Mouse (Mus musculus) erythroblast, embryonic 14.5 days (primary cell): ENCODE data around the gene Polg. TPM values are rescaled to one million over a fixed set of nuclear protein-coding genes. Genes with fewer than 3 reads are reported as not detected.

Experiments used
- H3K27me3 ChIP-seq: 2 replicates; pipeline ENCODE4 v1.6.1; 2012; ENCODE audit warnings: inconsistent platforms; ENCODE audit not compliant: control insufficient read depth
- H3K36me3 ChIP-seq: 2 replicates; pipeline ENCODE4 v1.6.1; 2012; ENCODE audit warnings: mild to moderate bottlenecking, inconsistent platforms; ENCODE audit not compliant: control insufficient read depth
- H3K4me1 ChIP-seq: 2 replicates; pipeline ENCODE4 v1.6.1; 2012; ENCODE audit warnings: inconsistent platforms; ENCODE audit not compliant: control insufficient read depth
- H3K4me3 ChIP-seq: replicated peaks from 2 replicates; pipeline ENCODE3; 2012; ENCODE audit warnings: moderate library complexity, mild to moderate bottlenecking, inconsistent platforms
- H3K9me3 ChIP-seq: 2 replicates; pipeline ENCODE4 v1.6.1; 2012; ENCODE audit warnings: low read length, inconsistent platforms, mixed read lengths; ENCODE audit not compliant: control insufficient read depth
- GATA1 ChIP-seq: IDR thresholded peaks from 2 replicates; pipeline ENCODE4 v1.6.1; 2012; ENCODE audit warnings: low read length, inconsistent platforms, mixed read lengths
- TAL1 ChIP-seq: IDR thresholded peaks from 3 replicates; pipeline ENCODE4 v1.6.1; 2012; ENCODE audit warnings: low read length, inconsistent platforms, mixed read lengths
- polyA plus RNA-seq: library from polyadenylated mRNA; stranded (reverse); fragments of >175 nt; gene quantifications from 2 replicates; pipeline ENCODE4 v1.2.3, GENCODE M21; 2012

Gene Polg
- polyA plus RNA-seq, 1 experiment = 1.5 TPM

- no peaks in the 10 kb centered on the region for H3K4me1 ChIP-seq
- H3K27me3 ChIP-seq = no peaks in the 10 kb centered on the region
- TF ChIP-seq GATA1 (no peak), TAL1 (no peak)
- H3K9me3 ChIP-seq = no peaks in the 10 kb centered on the region
- H3K4me3 ChIP-seq = no peak overlapping the region
- H3K36me3 ChIP-seq = peaks cover 100% of the 10 kb centered on the region
These were observed 19.1 kb downstream of the Polg start for GRCm38 (mm10) chr7:79447048-79447447.

- Histone ChIP-seq H3K4me1 (no peaks in the 10 kb centered on the region), H3K27me3 (no peaks in the 10 kb centered on the region), H3K4me3 (no peak overlapping the region), H3K9me3 (no peaks in the 10 kb centered on the region; the same call in 1 of the 2 replicates), H3K36me3 (peaks cover 93% of the 10 kb centered on the region)
- TF ChIP-seq GATA1 (no peak), TAL1 (no peak)
These were observed 26.1 kb downstream of the Polg start for GRCm38 (mm10) chr7:79440035-79440434.

GRCm38 (mm10) chr7:79428243-79428642 is 37.9 kb downstream of the Polg start:
- H3K36me3 ChIP-seq = peaks cover 90% of the 10 kb centered on the region

GRCm38 (mm10) chr7:79425804-79426203 is 40.4 kb downstream of the Polg start:
- H3K27me3 ChIP-seq = no peaks in the 10 kb centered on the region
- H3K9me3 ChIP-seq = no peaks in the 10 kb centered on the region
- peaks cover 87% of the 10 kb centered on the region for H3K36me3 ChIP-seq
- no peak overlapping the region for H3K4me3 ChIP-seq
- no peaks in the 10 kb centered on the region for H3K4me1 ChIP-seq
- TF ChIP-seq TAL1 (no peak), GATA1 (no peak)

More at GRCm38 (mm10) chr7:79428243-79428642, 37.9 kb downstream of the Polg start:
- no peaks in the 10 kb centered on the region for H3K27me3 ChIP-seq
- TF ChIP-seq TAL1 (no peak), GATA1 (no peak)
- H3K4me3 ChIP-seq = no peak overlapping the region
- no peaks in the 10 kb centered on the region for H3K4me1 ChIP-seq
- no peaks in the 10 kb centered on the region for H3K9me3 ChIP-seq

GRCm38 (mm10) chr7:79422876-79423275 is 43.3 kb downstream of the Polg start:
- no peaks in the 10 kb centered on the region for H3K27me3 ChIP-seq
- H3K4me1 ChIP-seq = no peaks in the 10 kb centered on the region
- no peaks in the 10 kb centered on the region for H3K9me3 ChIP-seq
- no peak overlapping the region for H3K4me3 ChIP-seq
- peaks cover 91% of the 10 kb centered on the region for H3K36me3 ChIP-seq
- TF ChIP-seq GATA1 (no peak), TAL1 (no peak)

- no peaks in the 10 kb centered on the region for H3K27me3 ChIP-seq
- H3K36me3 ChIP-seq = peaks cover 90% of the 10 kb centered on the region
- H3K9me3 ChIP-seq = no peaks in the 10 kb centered on the region
- TF ChIP-seq GATA1 = no peak
- no peaks in the 10 kb centered on the region for H3K4me1 ChIP-seq
- H3K4me3 ChIP-seq = no peak overlapping the region
These were observed 46.2 kb downstream of the Polg start for GRCm38 (mm10) chr7:79419950-79420349.

- TF ChIP-seq GATA1 = no peak
- TF ChIP-seq TAL1 = no peak
- Histone ChIP-seq H3K9me3 (no peaks in the 10 kb centered on the region), H3K27me3 (no peaks in the 10 kb centered on the region), H3K36me3 (peaks cover 92% of the 10 kb centered on the region), H3K4me1 (peaks cover 6% of the 10 kb centered on the region), H3K4me3 (no peak overlapping the region)
These were observed 51.5 kb downstream of the Polg start for GRCm38 (mm10) chr7:79414449-79415375.

GRCm38 (mm10) chr7:79400296-79400695 is 65.9 kb downstream of the Polg start:
- peaks cover 94% of the 10 kb centered on the region for H3K36me3 ChIP-seq
- no peak overlapping the region for H3K4me3 ChIP-seq
- H3K9me3 ChIP-seq = no peaks in the 10 kb centered on the region
- no peaks in the 10 kb centered on the region for H3K27me3 ChIP-seq
- no peak for TF ChIP-seq GATA1
- TF ChIP-seq TAL1 = no peak
- peaks cover 5% of the 10 kb centered on the region for H3K4me1 ChIP-seq

GRCm38 (mm10) chr7:79398971-79399370 is 67.2 kb downstream of the Polg start:
- Histone ChIP-seq H3K4me1 (peaks cover 13% of the 10 kb centered on the region), H3K27me3 (no peaks in the 10 kb centered on the region), H3K36me3 (peaks cover 89% of the 10 kb centered on the region), H3K4me3 (no peak overlapping the region), H3K9me3 (no peaks in the 10 kb centered on the region)
- TF ChIP-seq GATA1 (no peak), TAL1 (no peak)
